Mouse (Mus musculus) mammary gland, adult 2 months (tissue): ENCODE results near the gene Sncb. TPM values are rescaled to one million over a fixed set of nuclear protein-coding genes. Genes with fewer than 3 reads are reported as not detected.

Experiments used
- polyA plus RNA-seq: library from polyadenylated mRNA; depleted of rRNA; stranded (reverse); fragments of >200 nt; gene quantifications from 2 replicates; pipeline ENCODE4 v1.2.3, GENCODE M21; 2012; ENCODE audit warnings: low replicate concordance; rRNA removed

Sncb gene
- not detected in 2 replicates for polyA plus RNA-seq

DNA sequence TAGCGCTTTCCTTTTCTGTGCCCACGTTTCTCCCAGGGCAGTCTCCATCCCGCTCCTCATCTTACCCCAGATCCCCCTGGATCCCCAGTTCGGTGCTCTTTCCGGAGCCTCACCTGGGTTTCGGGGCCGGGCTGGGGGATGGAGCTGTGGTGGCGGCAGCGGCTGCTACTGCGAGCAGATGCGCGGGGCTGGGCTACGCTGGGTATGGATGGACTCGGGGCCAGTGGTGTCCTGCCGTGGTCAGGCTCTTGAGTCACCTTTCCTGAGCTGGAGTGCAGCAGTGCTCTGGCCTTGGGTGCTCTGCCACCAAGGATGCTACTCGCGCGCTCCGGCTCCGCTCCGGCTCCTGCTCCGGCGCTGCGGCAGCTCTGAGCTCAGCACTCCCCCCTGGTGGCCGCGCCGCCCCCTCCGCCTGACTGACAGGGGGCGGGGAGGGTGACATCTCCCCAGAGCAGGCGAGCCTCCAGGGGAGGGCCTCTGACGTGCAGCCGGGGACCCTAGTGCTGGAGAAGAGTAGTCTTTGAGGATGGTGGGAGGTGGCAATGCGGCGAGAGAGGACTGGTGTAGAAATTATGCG, at the start of gene Sncb:
Sncb (minus strand) TSS at position 404 of the 577 bp plus-strand sequence.

GRCm38 (mm10) chr13:54788740-54789560, 22.6 kb upstream of the Sncb start, which contains the start of gene Tspan17:
TSS of gene Tspan17 (plus strand) at chr13:54789377.

GRCm38 (mm10) chr13:54783698-54784097, 17.3 kb upstream of the Sncb start, which contains the start of gene Eif4e1b:
TSS of gene Eif4e1b (plus strand) at chr13:54783998.

DNA sequence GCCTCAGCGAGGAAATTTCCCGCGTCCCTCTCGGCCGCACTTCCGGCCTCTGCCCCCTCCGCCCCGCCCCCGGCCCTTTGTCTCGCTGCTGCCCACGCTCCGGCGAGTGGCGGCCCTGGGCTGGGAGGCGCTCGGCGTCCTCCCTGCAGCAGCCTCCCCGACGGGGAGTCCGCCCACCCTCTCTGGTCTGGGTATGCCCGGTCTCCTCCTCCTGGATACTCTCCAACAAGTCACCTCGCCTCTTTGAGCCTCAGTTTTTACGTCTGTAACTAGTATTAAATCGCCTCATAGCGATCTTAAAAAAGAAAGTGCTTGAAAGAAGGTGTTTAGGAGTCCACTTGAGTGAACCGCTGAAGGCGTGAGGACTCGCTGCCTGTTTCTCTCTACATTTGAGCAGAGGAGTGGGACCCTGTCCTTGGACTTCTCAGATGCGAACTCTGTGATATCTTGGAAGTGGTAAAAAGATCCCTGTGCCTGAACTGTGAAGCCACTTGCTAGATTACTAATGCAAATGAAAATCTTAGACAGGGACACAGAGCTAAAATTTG, 16.5 kb downstream of the Sncb start, which contains the start of gene Gprin1:
Gprin1 (minus strand) TSS at position 11 of the 548 bp plus-strand sequence.

Other genes starting within 250 kb of the Sncb start
- 98.9 and 187 TPM in 2 replicates for gene 4833439L19Rik, start 201.2 kb downstream of the Sncb start, polyA plus RNA-seq
- 25.5 and 31.3 TPM in 2 replicates for gene Arl10, start 191.6 kb downstream of the Sncb start, polyA plus RNA-seq
- 4.5 and 8.5 TPM in 2 replicates for gene Nop16, start 176.5 kb downstream of the Sncb start, polyA plus RNA-seq
- 138 and 146 TPM in 2 replicates for gene Higd2a, start 176.4 kb downstream of the Sncb start, polyA plus RNA-seq
- 57.0 and 62.0 TPM in 2 replicates for gene Cltb, start 155.3 kb downstream of the Sncb start, polyA plus RNA-seq
- 18.5 and 27.4 TPM in 2 replicates for gene Faf2, start 144.8 kb downstream of the Sncb start, polyA plus RNA-seq
- 229 and 423 TPM in 2 replicates for gene Rnf44, start 72.7 kb downstream of the Sncb start, polyA plus RNA-seq
- gene Cdhr2, start 65.1 kb downstream of the Sncb start, polyA plus RNA-seq, result 0.02 and 0.06 TPM in 2 replicates
- 0.06 and 0.12 TPM in 2 replicates for gene Gprin1, start 16.7 kb downstream of the Sncb start, polyA plus RNA-seq
- gene Eif4e1b, start 17.4 kb upstream of the Sncb start, polyA plus RNA-seq, result not detected in 2 replicates
- gene Tspan17, start 22.8 kb upstream of the Sncb start, polyA plus RNA-seq, result 26.1 and 26.7 TPM in 2 replicates
- 21.5 and 50.7 TPM in 2 replicates for gene Unc5a, start 182.8 kb upstream of the Sncb start, polyA plus RNA-seq